Mouse (Mus musculus) MEL (cell line): Measurements from ENCODE around the gene Tbc1d24. TPM values are rescaled to one million over a fixed set of nuclear protein-coding genes. Genes with fewer than 3 reads are reported as not detected.

Experiments used
- DNase-seq: peaks from one replicate; pipeline ENCODE4 v3.0.0; 2011; ENCODE audit warnings: low read depth, low spot score
- H3K27ac ChIP-seq: 2 replicates; pipeline ENCODE4 v1.5.1; 2012; ENCODE audit warnings: low read depth, mild to moderate bottlenecking, control low read depth, low read length, moderate library complexity; ENCODE audit not compliant: control insufficient read depth
- H3K27me3 ChIP-seq, 2 experiments: fragments of 150-350 bp in 1 of 2; sonication (generic) in 1 of 2; 2 replicates each; pipeline ENCODE4 v1.6.1; 2012; ENCODE audit warnings: low read length in 2 of 2, mild to moderate bottlenecking in 2 of 2, improper control_type of control experiment in 1 of 2, moderate library complexity in 1 of 2; ENCODE audit not compliant: insufficient read depth in 2 of 2, control insufficient read depth in 1 of 2
- H3K36me3 ChIP-seq, 2 experiments: 2 replicates each; pipeline ENCODE4 v1.6.1; 2012 to 2014; ENCODE audit warnings: low read length in 2 of 2, improper control_type of control experiment in 1 of 2, inconsistent platforms in 1 of 2, mild to moderate bottlenecking in 1 of 2; ENCODE audit not compliant: insufficient read depth in 2 of 2, control insufficient read depth in 1 of 2
- H3K4me1 ChIP-seq, 2 experiments: fragments of 150-350 bp in 1 of 2; sonication (generic) in 1 of 2; 2 replicates each; pipeline ENCODE4 v1.6.1; 2012; ENCODE audit warnings: low read length in 2 of 2, improper control_type of control experiment in 1 of 2, mild to moderate bottlenecking in 1 of 2; ENCODE audit not compliant: insufficient read depth in 2 of 2, control insufficient read depth in 1 of 2
- H3K4me3 ChIP-seq, 2 experiments: fragments of 150-350 bp in 1 of 2; sonication (generic) in 1 of 2; 2 replicates each; pipeline ENCODE4 v1.5.1; 2012; ENCODE audit warnings: low read depth in 2 of 2, low read length in 2 of 2, mild to moderate bottlenecking in 2 of 2, moderate library complexity in 2 of 2, control low read depth in 1 of 2, improper control_type of control experiment in 1 of 2; ENCODE audit not compliant: control insufficient read depth in 1 of 2, insufficient read depth in 1 of 2
- H3K79me2 ChIP-seq: 2 replicates; pipeline ENCODE4 v1.6.1; 2012; ENCODE audit warnings: mild to moderate bottlenecking, low read length, moderate library complexity; ENCODE audit not compliant: control insufficient read depth, poor library complexity, insufficient read depth
- H3K9ac ChIP-seq: 2 replicates; pipeline ENCODE4 v1.6.1; 2012; ENCODE audit warnings: low read depth, mild to moderate bottlenecking, control low read depth, low read length, moderate library complexity; ENCODE audit not compliant: control insufficient read depth, poor library complexity, severe bottlenecking
- H3K9me3 ChIP-seq: fragments of 150-350 bp; sonication (generic); replicated peaks from 2 replicates; pipeline ENCODE4 v1.6.1; 2012; ENCODE audit warnings: mild to moderate bottlenecking, low read length, improper control_type of control experiment, moderate library complexity; ENCODE audit not compliant: insufficient read depth
- BHLHE40 ChIP-seq: IDR thresholded peaks from 2 replicates; pipeline ENCODE4 v1.6.1; 2012; ENCODE audit warnings: low read depth, mild to moderate bottlenecking, inconsistent platforms, low read length, improper control_type of control experiment, borderline replicate concordance
- CTCF ChIP-seq, 3 experiments: IDR thresholded peaks in 2 of 3; conservative IDR thresholded peaks in 1 of 3; 2 replicates each; pipeline ENCODE4 v1.5.1; 2011 to 2012; ENCODE audit warnings: low read length in 3 of 3, low read depth in 2 of 3, mild to moderate bottlenecking in 2 of 3, improper control_type of control experiment in 1 of 3, inconsistent platforms in 1 of 3, mixed read lengths in 1 of 3, moderate library complexity in 1 of 3; ENCODE audit not compliant: control insufficient read depth in 1 of 3, insufficient read depth in 1 of 3, poor library complexity in 1 of 3, severe bottlenecking in 1 of 3
- E2F4 ChIP-seq: IDR thresholded peaks from 2 replicates; pipeline ENCODE4 v1.6.1; 2011; ENCODE audit warnings: low read depth, low read length, improper control_type of control experiment, borderline replicate concordance
- ELF1 ChIP-seq: IDR thresholded peaks from 2 replicates; pipeline ENCODE4 v1.6.1; 2014; ENCODE audit warnings: low read depth, mild to moderate bottlenecking, inconsistent platforms, low read length, improper control_type of control experiment, moderate library complexity
- EP300 ChIP-seq, 2 experiments: IDR thresholded peaks; 2 replicates each; pipeline ENCODE4 v1.6.1; 2011; ENCODE audit warnings: improper control_type of control experiment in 2 of 2, low read length in 2 of 2, low read depth in 1 of 2, mild to moderate bottlenecking in 1 of 2
- ETS1 ChIP-seq: IDR thresholded peaks from 2 replicates; pipeline ENCODE4 v1.6.1; 2012; ENCODE audit warnings: low read depth, mild to moderate bottlenecking, inconsistent platforms, low read length, improper control_type of control experiment, moderate library complexity
- GABPA ChIP-seq: IDR thresholded peaks from 2 replicates; pipeline ENCODE4 v1.6.1; 2012; ENCODE audit warnings: low read depth, mild to moderate bottlenecking, inconsistent platforms, low read length, improper control_type of control experiment, moderate library complexity
- GATA1 ChIP-seq: IDR thresholded peaks from 2 replicates; pipeline ENCODE4 v1.6.1; 2011; ENCODE audit warnings: low read depth, low read length, improper control_type of control experiment
- HCFC1 ChIP-seq: IDR thresholded peaks from 2 replicates; pipeline ENCODE4 v1.6.1; 2012; ENCODE audit warnings: low read depth, mild to moderate bottlenecking, inconsistent platforms, low read length, improper control_type of control experiment, moderate library complexity
- JUND ChIP-seq: IDR thresholded peaks from 2 replicates; pipeline ENCODE4 v1.6.1; 2011; ENCODE audit warnings: low read depth, mild to moderate bottlenecking, improper control_type of control experiment, low read length
- MEF2A ChIP-seq: IDR thresholded peaks from 2 replicates; pipeline ENCODE4 v1.6.1; 2014; ENCODE audit warnings: low read depth, mild to moderate bottlenecking, inconsistent platforms, low read length, improper control_type of control experiment; ENCODE audit not compliant: poor library complexity, insufficient replicate concordance, severe bottlenecking; ENCODE audit errors: extremely low read depth
- MXI1 ChIP-seq: IDR thresholded peaks from 2 replicates; pipeline ENCODE4 v1.6.1; 2011; ENCODE audit warnings: mild to moderate bottlenecking, low read depth, low read length, improper control_type of control experiment
- MYC ChIP-seq: IDR thresholded peaks from 2 replicates; pipeline ENCODE4 v1.6.1; 2011; ENCODE audit warnings: low read depth, mild to moderate bottlenecking, low read length, improper control_type of control experiment, moderate library complexity
- NELFE ChIP-seq: IDR thresholded peaks from 2 replicates; pipeline ENCODE4 v1.6.1; 2011; ENCODE audit warnings: low read depth, low read length, improper control_type of control experiment
- NRF1 ChIP-seq: IDR thresholded peaks from 2 replicates; pipeline ENCODE4 v1.6.1; 2014; ENCODE audit warnings: low read depth, mild to moderate bottlenecking, inconsistent platforms, low read length, improper control_type of control experiment, moderate library complexity; ENCODE audit not compliant: poor library complexity, insufficient read depth, severe bottlenecking
- POLR2A ChIP-seq, 2 experiments: IDR thresholded peaks; 2 replicates each; pipeline ENCODE4 v1.6.1; 2011 to 2012; ENCODE audit warnings: low read length in 2 of 2, mild to moderate bottlenecking in 2 of 2, control low read depth in 1 of 2, improper control_type of control experiment in 1 of 2, low read depth in 1 of 2, moderate library complexity in 1 of 2; ENCODE audit not compliant: control insufficient read depth in 1 of 2, insufficient read depth in 1 of 2, poor library complexity in 1 of 2
- POLR2AphosphoS5 ChIP-seq: IDR thresholded peaks from 2 replicates; pipeline ENCODE4 v1.6.1; 2012; ENCODE audit warnings: low read depth, borderline replicate concordance, mild to moderate bottlenecking, inconsistent platforms, low read length, moderate library complexity, mixed read lengths
- RAD21 ChIP-seq: IDR thresholded peaks from 2 replicates; pipeline ENCODE4 v1.6.1; 2011; ENCODE audit warnings: mild to moderate bottlenecking, low read depth, low read length, improper control_type of control experiment
- RCOR1 ChIP-seq: IDR thresholded peaks from 2 replicates; pipeline ENCODE4 v1.6.1; 2012; ENCODE audit warnings: low read depth, mild to moderate bottlenecking, inconsistent platforms, low read length, improper control_type of control experiment
- SIN3A ChIP-seq: IDR thresholded peaks from 2 replicates; pipeline ENCODE4 v1.6.1; 2012; ENCODE audit warnings: low read length, improper control_type of control experiment, inconsistent platforms
- SMC3 ChIP-seq: IDR thresholded peaks from 2 replicates; pipeline ENCODE4 v1.6.1; 2011; ENCODE audit warnings: low read depth, low read length, improper control_type of control experiment
- TAL1 ChIP-seq: IDR thresholded peaks from 2 replicates; pipeline ENCODE4 v1.6.1; 2012; ENCODE audit warnings: mild to moderate bottlenecking, inconsistent platforms, low read length, moderate library complexity, mixed read lengths
- TBP ChIP-seq: IDR thresholded peaks from 2 replicates; pipeline ENCODE4 v1.8.0; 2011; ENCODE audit warnings: low read depth, low read length, improper control_type of control experiment
- TCF12 ChIP-seq: IDR thresholded peaks from 2 replicates; pipeline ENCODE4 v1.6.1; 2014; ENCODE audit warnings: low read depth, mild to moderate bottlenecking, inconsistent platforms, low read length, improper control_type of control experiment, moderate library complexity
- USF1 ChIP-seq: IDR thresholded peaks from 2 replicates; pipeline ENCODE4 v1.6.1; 2014; ENCODE audit warnings: low read depth, mild to moderate bottlenecking, inconsistent platforms, low read length, improper control_type of control experiment, moderate library complexity
- USF2 ChIP-seq, 2 experiments: IDR thresholded peaks; 2 replicates each; pipeline ENCODE4 v1.6.1; 2011 to 2012; ENCODE audit warnings: improper control_type of control experiment in 2 of 2, low read length in 2 of 2, borderline replicate concordance in 1 of 2, inconsistent platforms in 1 of 2, low read depth in 1 of 2, mild to moderate bottlenecking in 1 of 2; ENCODE audit not compliant: insufficient read depth in 1 of 2
- ZC3H11A ChIP-seq: IDR thresholded peaks from 2 replicates; pipeline ENCODE4 v1.6.1; 2012; ENCODE audit warnings: low read depth, mild to moderate bottlenecking, inconsistent platforms, low read length, improper control_type of control experiment
- ZKSCAN1 ChIP-seq: IDR thresholded peaks from 2 replicates; pipeline ENCODE4 v1.6.1; 2012; ENCODE audit warnings: low read depth, mild to moderate bottlenecking, inconsistent platforms, low read length, improper control_type of control experiment, moderate library complexity
- ZMIZ1 ChIP-seq: IDR thresholded peaks from 2 replicates; pipeline ENCODE4 v1.6.1; 2012; ENCODE audit warnings: low read depth, mild to moderate bottlenecking, inconsistent platforms, low read length, improper control_type of control experiment, moderate library complexity
- ZNF384 ChIP-seq: IDR thresholded peaks from 2 replicates; pipeline ENCODE4 v1.6.1; 2012; ENCODE audit warnings: low read depth, mild to moderate bottlenecking, inconsistent platforms, low read length, improper control_type of control experiment
- polyA plus RNA-seq, 2 experiments: library from polyadenylated mRNA; stranded (reverse) in 1 of 2; unstranded in 1 of 2; fragments of >175 nt in 1 of 2; fragments of >200 nt in 1 of 2; gene quantifications; 2 replicates each; pipeline versions ENCODE4 v1.2.1 to v1.2.4; 2012; ENCODE audit warnings: low replicate concordance in 2 of 2, low read depth in 1 of 2; ENCODE audit not compliant: insufficient read length in 2 of 2, insufficient read depth in 1 of 2, missing spikeins in 1 of 2
- total RNA-seq: library from RNA; depleted of rRNA; stranded (reverse); fragments of 300-350 nt; gene quantifications from 2 replicates; pipeline ENCODE4 v1.2.3, GENCODE M21; 2012

The Tbc1d24 gene
- total and polyA plus RNA-seq, 3 experiments: 24.3 to 34.2 (median 27.3) TPM

- H3K4me1 ChIP-seq: peaks cover 11 to 33% of the 10 kb centered on the region in 2 experiments
- H3K4me3 ChIP-seq: no peak overlapping the region
- TF ChIP-seq BHLHE40 (no peak), GABPA (no peak), MYC (no peak), TCF12 (no peak), RCOR1 (no peak), RAD21 (no peak)
- TF ChIP-seq, all 39 proteins: peak for 0
- no peaks in the 10 kb centered on the region for H3K27me3 ChIP-seq
- no peaks in the 10 kb centered on the region for H3K9me3 ChIP-seq
- H3K36me3 ChIP-seq: peaks cover 2 to 26% of the 10 kb centered on the region in 2 experiments
- DNase-seq: no peak
- peak overlapping the region; percentile 96; the same call in 1 of the 2 replicates for H3K9ac ChIP-seq
- peak overlapping the region; percentile 97 for H3K27ac ChIP-seq
- H3K79me2 ChIP-seq: peaks cover 30% of the 10 kb centered on the region
Measured at GRCm38 (mm10) chr17:24171738-24172137, 33.6 kb downstream of the Tbc1d24 start.

- Histone ChIP-seq H3K9ac (peak overlapping the region; percentile 96), H3K9me3 (no peaks in the 10 kb centered on the region), H3K36me3 (peaks cover 4 to 28% of the 10 kb centered on the region in 2 experiments), H3K27me3 (no peaks in the 10 kb centered on the region), H3K4me3 (peak overlapping the region; percentile 81 to 88), H3K79me2 (peaks cover 34% of the 10 kb centered on the region), H3K27ac (peak overlapping the region; percentile 97), H3K4me1 (peaks cover 11 to 33% of the 10 kb centered on the region in 2 experiments)
- DNase-seq: peak; percentile 72
- TF ChIP-seq POLR2A (IDR thresholded peaks at IDR 0.05; ENCODE audit: control insufficient read depth in 1 of 2, insufficient read depth in 1 of 2, low read depth in 1 of 2, low read length in 2 of 2, poor library complexity in 1 of 2) (no peak; a peak in 1 of 4 replicates), MEF2A (no peak), CTCF (IDR thresholded peaks at IDR 0.05 in 2 of 3, conservative IDR thresholded peaks at IDR 0.05 in 1 of 3; ENCODE audit: control insufficient read depth in 1 of 3, insufficient read depth in 1 of 3, low read depth in 2 of 3, low read length in 3 of 3, poor library complexity in 1 of 3, severe bottlenecking in 1 of 3) (no peak), SMC3 (no peak), USF1 (peak; percentile 47; the same call in 1 of the 2 replicates), ZKSCAN1 (no peak), TCF12 (0 out of 2 replicates have a peak, but pooled peaks have one; percentile 6), SIN3A (peak; percentile 58; the same call in 1 of the 2 replicates), TBP (no peak), GABPA (no peak), GATA1 (no peak), ZC3H11A (no peak), USF2 (IDR thresholded peaks at IDR 0.05; ENCODE audit: borderline replicate concordance in 1 of 2, insufficient read depth in 1 of 2, low read depth in 1 of 2, low read length in 2 of 2) (no peak), ETS1 (peak; percentile 23; the same call in 1 of the 2 replicates), POLR2AphosphoS5 (no peak), JUND (no peak), MXI1 (peak; percentile 60), ELF1 (no peak), ZMIZ1 (no peak), ZNF384 (no peak), HCFC1 (peak; percentile 4; the same call in 1 of the 2 replicates), NRF1 (no peak), RCOR1 (no peak), NELFE (peak; percentile 31; the same call in 1 of the 2 replicates), EP300 (IDR thresholded peaks at IDR 0.05; ENCODE audit: low read depth in 1 of 2, low read length in 2 of 2) (peak in 1 of 2 experiments; percentile 41; a peak in 2 of 4 replicates), BHLHE40 (peak; percentile 46; the same call in 1 of the 2 replicates), E2F4 (no peak), TAL1 (no peak)
Measured at GRCm38 (mm10) chr17:24170729-24171128, 34.6 kb downstream of the Tbc1d24 start.
